Comparison of ENCODE assay signal across 28 mouse cellular contexts in the genomic region with DNA sequence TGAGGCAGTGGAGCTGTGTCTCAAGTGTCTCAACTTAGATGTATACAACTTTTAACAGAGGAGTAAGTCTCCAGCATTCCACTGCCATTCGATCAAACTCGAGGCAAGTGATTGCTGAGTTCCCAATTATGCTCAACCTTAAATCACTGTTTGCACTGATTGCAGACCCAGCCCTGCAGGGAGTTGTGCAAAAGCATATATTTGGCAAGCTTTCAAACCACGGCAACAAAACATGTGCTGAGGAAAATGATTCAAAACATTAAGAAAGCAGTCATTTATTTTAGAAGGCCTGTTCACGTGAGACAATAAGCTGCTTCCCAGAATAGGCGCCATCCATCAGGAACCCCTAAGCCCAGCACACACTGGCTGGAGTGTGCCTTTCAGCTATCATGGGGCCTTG.
DNase-seq lines count a peak whose midpoint lies in the region; ATAC-seq and TF ChIP-seq lines count a peak whose summit lies in the region.
"Had no signal": no experiment of that assay in that cellular context is flagged by ENCODE, and none has a peak within 500 bp of the region (broad histone marks: within the 10 kb centered on the region; RNA-seq: fewer than 3 reads in every experiment).

No protein-coding gene starts in this region.

- no peak overlapping the region for H3K4me3 ChIP-seq in hindbrain, embryonic 14.5 days (replicated peaks; ENCODE audit: low read length)
- H3K4me3 ChIP-seq in hindbrain, embryonic 12.5 days, result no peak overlapping the region
- no peak overlapping the region for H3K4me3 ChIP-seq in MEL (ENCODE audit: control insufficient read depth in 1 of 2, insufficient read depth in 1 of 2, low read depth in 2 of 2, low read length in 2 of 2)
- no peak overlapping the region for H3K4me3 ChIP-seq in embryonic facial prominence, embryonic 14.5 days (ENCODE audit: low read depth, low read length)
- H3K4me3 ChIP-seq: erythroblast, embryonic 14.5 days; forebrain, embryonic 12.5 days; layer of hippocampus, adult 2 months; limb, embryonic 13.5 days had no signal

- H3K27me3 ChIP-seq in hindbrain, embryonic 14.5 days (ENCODE audit: control insufficient read depth, insufficient read depth, low read length), result no peaks in the 10 kb centered on the region
- no peaks in the 10 kb centered on the region for H3K27me3 ChIP-seq in hindbrain, embryonic 12.5 days
- H3K27me3 ChIP-seq in MEL (ENCODE audit: control insufficient read depth in 1 of 2, insufficient read depth in 2 of 2, low read length in 2 of 2), result no peaks in the 10 kb centered on the region
- no peaks in the 10 kb centered on the region for H3K27me3 ChIP-seq in embryonic facial prominence, embryonic 14.5 days (replicated peaks; ENCODE audit: control insufficient read depth, insufficient read depth, low read length)
- H3K27me3 ChIP-seq: CH12.LX; forebrain, embryonic 12.5 days; limb, embryonic 13.5 days; Patski had no signal

- H3K27ac ChIP-seq in hindbrain, embryonic 14.5 days, result peak overlapping the region; percentile 47
- no peak overlapping the region for H3K27ac ChIP-seq in hindbrain, embryonic 12.5 days
- no peak overlapping the region for H3K27ac ChIP-seq in MEL (ENCODE audit: control insufficient read depth, low read depth, low read length)
- H3K27ac ChIP-seq in embryonic facial prominence, embryonic 14.5 days (replicated peaks; ENCODE audit: low read depth, low read length), result no peak overlapping the region
- H3K27ac ChIP-seq: forebrain, embryonic 12.5 days; layer of hippocampus, adult 2 months; limb, embryonic 13.5 days; stomach, postnatal 0 days had no signal

- H3K9me3 ChIP-seq in hindbrain, embryonic 14.5 days (ENCODE audit: control insufficient read depth, low read length), result no peaks in the 10 kb centered on the region
- no peaks in the 10 kb centered on the region for H3K9me3 ChIP-seq in hindbrain, embryonic 12.5 days (replicated peaks)
- no peaks in the 10 kb centered on the region for H3K9me3 ChIP-seq in MEL (replicated peaks; ENCODE audit: insufficient read depth, low read length)
- no peaks in the 10 kb centered on the region for H3K9me3 ChIP-seq in embryonic facial prominence, embryonic 14.5 days (ENCODE audit: control insufficient read depth, low read length)
- H3K9me3 ChIP-seq: forebrain, embryonic 12.5 days; limb, embryonic 13.5 days had no signal

- TF ChIP-seq POLR2A in MEL (IDR thresholded peaks at IDR 0.05; ENCODE audit: control insufficient read depth in 1 of 2, insufficient read depth in 1 of 2, low read depth in 1 of 2, low read length in 2 of 2, poor library complexity in 1 of 2), result no peak

- TF ChIP-seq CTCF in MEL (IDR thresholded peaks at IDR 0.05 in 2 of 3, conservative IDR thresholded peaks at IDR 0.05 in 1 of 3; ENCODE audit: control insufficient read depth in 1 of 3, insufficient read depth in 1 of 3, low read depth in 2 of 3, low read length in 3 of 3, poor library complexity in 1 of 3, severe bottlenecking in 1 of 3), result no peak

- WGBS in hindbrain, embryonic 14.5 days, result 64% methylated on average over 5 of the region's 5 CpGs
- 75% methylated on average over 5 of the region's 5 CpGs for WGBS in hindbrain, embryonic 12.5 days
- WGBS in embryonic facial prominence, embryonic 14.5 days, result 47% methylated on average over 5 of the region's 5 CpGs

- TF ChIP-seq EP300 in MEL (IDR thresholded peaks at IDR 0.05; ENCODE audit: low read depth in 1 of 2, low read length in 2 of 2), result no peak

- no peak overlapping the region for H3K4me2 ChIP-seq in hindbrain, embryonic 14.5 days (replicated peaks)
- no peak overlapping the region for H3K4me2 ChIP-seq in hindbrain, embryonic 12.5 days (replicated peaks)
- H3K4me2 ChIP-seq in embryonic facial prominence, embryonic 14.5 days (ENCODE audit: low read depth, low read length), result no peak overlapping the region
- H3K4me2 ChIP-seq: forebrain, embryonic 12.5 days; heart, embryonic 11.5 days; limb, embryonic 13.5 days; liver, embryonic 11.5 days had no signal

- H3K9ac ChIP-seq in hindbrain, embryonic 14.5 days, result no peak overlapping the region
- no peak overlapping the region for H3K9ac ChIP-seq in hindbrain, embryonic 12.5 days
- no peak overlapping the region for H3K9ac ChIP-seq in MEL (ENCODE audit: control insufficient read depth, low read depth, low read length, poor library complexity, severe bottlenecking)
- H3K9ac ChIP-seq in embryonic facial prominence, embryonic 14.5 days (ENCODE audit: low read depth, low read length), result no peak overlapping the region
- H3K9ac ChIP-seq: forebrain, embryonic 12.5 days; limb, embryonic 13.5 days had no signal

- no peak for DNase-seq in hindbrain, embryonic 14.5 days (ENCODE audit: low spot score)
- DNase-seq in 416B (ENCODE audit: low read depth), result peak; percentile 25
- peak; percentile 13 for DNase-seq in MEL (ENCODE audit: low read depth, low spot score)
- peak; percentile 64 for DNase-seq in embryonic facial prominence, embryonic 14.5 days (ENCODE audit: low spot score)
- no peak for DNase-seq in thymus, adult 18-20 months
- no peak for DNase-seq in heart, adult 11 months
- no peak for DNase-seq in cerebellum, postnatal 36 days
- DNase-seq: adrenal gland, postnatal 36 days; cerebellum, adult 2 months; cerebellum, postnatal 14 days; gastrocnemius, postnatal 25 days; heart, adult 18-20 months; heart, postnatal 36 days; kidney, adult 18-20 months; kidney, postnatal 36 days; midbrain, embryonic 14.5 days; right cerebral cortex, postnatal 4 days had no signal

- peak; percentile 37; the same call in 1 of the 2 replicates for ATAC-seq in hindbrain, embryonic 14.5 days (ENCODE audit: low FRiP score)
- no peak for ATAC-seq in hindbrain, embryonic 12.5 days (ENCODE audit: low FRiP score)
- 0 out of 2 replicates have a peak, but pooled peaks have one; percentile 10 for ATAC-seq in embryonic facial prominence, embryonic 14.5 days (ENCODE audit: low read depth)
- ATAC-seq: inflammation-experienced regulatory T-cells, adult 6 months; Patski had no signal

- no peak for TF ChIP-seq RAD21 in MEL (IDR thresholded peaks at IDR 0.05; ENCODE audit: low read depth, low read length)

- no peaks in the 10 kb centered on the region for H3K36me3 ChIP-seq in hindbrain, embryonic 14.5 days (replicated peaks; ENCODE audit: control insufficient read depth, insufficient read depth)
- no peaks in the 10 kb centered on the region for H3K36me3 ChIP-seq in hindbrain, embryonic 12.5 days
- no peaks in the 10 kb centered on the region for H3K36me3 ChIP-seq in MEL (ENCODE audit: control insufficient read depth in 1 of 2, insufficient read depth in 2 of 2, low read length in 2 of 2)
- H3K36me3 ChIP-seq in embryonic facial prominence, embryonic 14.5 days (ENCODE audit: control insufficient read depth, insufficient read depth, low read length), result no peaks in the 10 kb centered on the region
- H3K36me3 ChIP-seq: forebrain, embryonic 12.5 days; limb, embryonic 13.5 days had no signal

- peaks cover 14% of the 10 kb centered on the region for H3K4me1 ChIP-seq in hindbrain, embryonic 14.5 days (replicated peaks; ENCODE audit: control insufficient read depth, insufficient read depth, low read length)
- H3K4me1 ChIP-seq in hindbrain, embryonic 12.5 days, result peaks cover 9% of the 10 kb centered on the region; the same call in 1 of the 2 replicates
- H3K4me1 ChIP-seq in MEL (ENCODE audit: control insufficient read depth in 1 of 2, insufficient read depth in 2 of 2, low read length in 2 of 2), result no peaks in the 10 kb centered on the region
- H3K4me1 ChIP-seq in embryonic facial prominence, embryonic 14.5 days (ENCODE audit: control insufficient read depth, insufficient read depth, low read length), result peaks cover 9% of the 10 kb centered on the region; the same call in 1 of the 2 replicates

- H3K79me2 ChIP-seq in MEL (ENCODE audit: control insufficient read depth, insufficient read depth, low read length, poor library complexity), result no peaks in the 10 kb centered on the region

TF ChIP-seq in MEL, 35 proteins besides CTCF, POLR2A, EP300 and RAD21:
- TF ChIP-seq HCFC1 (IDR thresholded peaks at IDR 0.05; ENCODE audit: low read depth, low read length) (no peak), RCOR1 (IDR thresholded peaks at IDR 0.05; ENCODE audit: low read depth, low read length) (peak; percentile 84)

Comparison
In these comparisons a context has a peak if more than half of its experiments do, and no peak if none do; other contexts are left out.
1. DNase-seq: peak in 416B (single experiment), MEL (single experiment) and embryonic facial prominence, embryonic 14.5 days (single experiment); none in hindbrain, embryonic 14.5 days (single experiment), thymus, adult 18-20 months (0 of 2), heart, adult 11 months (single experiment) and cerebellum, postnatal 36 days (0 of 2).